Mouse (Mus musculus) spleen, adult 2 months (tissue): Measurements from ENCODE around the gene Sik1. TPM values are rescaled to one million over a fixed set of nuclear protein-coding genes. Genes with fewer than 3 reads are reported as not detected.
A peak's percentile ranks its signal among the peaks of the same experiment; 100 is the strongest.

Experiments used
- DNase-seq, 2 experiments: peaks; one replicate each; pipeline versions ENCODE4 v3.0.0 to v3.0.0-alpha.2; 2012 to 2021; ENCODE audit warnings: low spot score in 2 of 2, low read depth in 1 of 2
- H3K27ac ChIP-seq: fragments of 200-500 bp; 2 replicates; pipeline ENCODE4 v1.5.1; 2012; ENCODE audit warnings: low read length, inconsistent platforms; ENCODE audit not compliant: insufficient read depth
- H3K27me3 ChIP-seq: fragments of 200-500 bp; 2 replicates; pipeline ENCODE4 v1.6.1; 2012; ENCODE audit warnings: mild to moderate bottlenecking, moderate library complexity, low read length, inconsistent platforms; ENCODE audit not compliant: control insufficient read depth, insufficient read depth
- H3K36me3 ChIP-seq: fragments of 200-500 bp; 2 replicates; pipeline ENCODE4 v1.6.1; 2012; ENCODE audit warnings: mild to moderate bottlenecking, low read length, inconsistent platforms; ENCODE audit not compliant: control insufficient read depth, insufficient read depth
- H3K4me1 ChIP-seq: fragments of 200-500 bp; 2 replicates; pipeline ENCODE4 v1.6.1; 2011; ENCODE audit warnings: inconsistent platforms; ENCODE audit not compliant: control insufficient read depth, insufficient read depth, insufficient read length
- H3K4me3 ChIP-seq: fragments of 200-500 bp; 2 replicates; pipeline ENCODE4 v1.5.1; 2011; ENCODE audit warnings: mild to moderate bottlenecking, inconsistent platforms; ENCODE audit not compliant: insufficient read depth, insufficient read length; ENCODE audit errors: extremely low read depth
- CTCF ChIP-seq: fragments of 200-500 bp; IDR thresholded peaks from 2 replicates; pipeline ENCODE4 v1.5.1; 2011; ENCODE audit warnings: mild to moderate bottlenecking, inconsistent platforms; ENCODE audit not compliant: insufficient read depth, insufficient read length, insufficient replicate concordance; ENCODE audit errors: extremely low read depth
- POLR2A ChIP-seq: fragments of 200-500 bp; IDR thresholded peaks from 2 replicates; pipeline ENCODE4 v1.6.1; 2011; ENCODE audit warnings: low read depth, low read length, inconsistent platforms
- WGBS: fragments of 180-500 bp; shearing (Covaris S2); methylation state at CpG from one replicate; pipeline ENCODE4 v1.1.7; 2018; 5-methylcytosine and 5-hydroxymethylcytosine counted together
- polyA plus RNA-seq: library from polyadenylated mRNA; depleted of rRNA; stranded (reverse); fragments of >200 nt; gene quantifications from 2 replicates; pipeline ENCODE4 v1.2.3, GENCODE M21; 2012

Gene Sik1
- polyA plus RNA-seq, 1 experiment = 56.4 TPM

- DNase-seq = peak in 1 of 2 experiments; percentile 1
- Histone ChIP-seq H3K4me3 (no peak overlapping the region), H3K27me3 (no peaks in the 10 kb centered on the region), H3K4me1 (no peaks in the 10 kb centered on the region), H3K27ac (no peak overlapping the region), H3K36me3 (no peaks in the 10 kb centered on the region)
- TF ChIP-seq POLR2A (no peak), CTCF (no peak)
- 74% methylated on average over 10 of the region's 10 CpGs for WGBS
Measured at GRCm38 (mm10) chr17:31863151-31863815, 7.7 kb upstream of the Sik1 start.

- Histone ChIP-seq H3K27me3 (no peaks in the 10 kb centered on the region), H3K27ac (no peak overlapping the region), H3K36me3 (no peaks in the 10 kb centered on the region), H3K4me3 (no peak overlapping the region), H3K4me1 (no peaks in the 10 kb centered on the region)
- DNase-seq = no peak
- TF ChIP-seq POLR2A (no peak), CTCF (no peak)
- 89% methylated on average over 6 of the region's 6 CpGs for WGBS
Measured at GRCm38 (mm10) chr17:31862136-31862535, 6.5 kb upstream of the Sik1 start.

- Histone ChIP-seq H3K27me3 (no peaks in the 10 kb centered on the region), H3K27ac (no peak overlapping the region), H3K4me1 (peaks cover under 1% of the 10 kb centered on the region; the same call in 1 of the 2 replicates), H3K36me3 (no peaks in the 10 kb centered on the region), H3K4me3 (no peak overlapping the region)
- WGBS = 91% methylated on average over 5 of the region's 5 CpGs
- TF ChIP-seq POLR2A (no peak), CTCF (no peak)
- DNase-seq = no peak
Measured at GRCm38 (mm10) chr17:31861661-31862060, 6.1 kb upstream of the Sik1 start.

- peaks cover 7% of the 10 kb centered on the region; the same call in 1 of the 2 replicates for H3K4me1 ChIP-seq
- 87% methylated on average over 8 of the region's 8 CpGs for WGBS
- H3K36me3 ChIP-seq = no peaks in the 10 kb centered on the region
- no peak for TF ChIP-seq CTCF
- TF ChIP-seq POLR2A = no peak
- H3K27ac ChIP-seq = no peak overlapping the region
- H3K4me3 ChIP-seq = no peak overlapping the region
- H3K27me3 ChIP-seq = no peaks in the 10 kb centered on the region
- no peak for DNase-seq
Measured at GRCm38 (mm10) chr17:31860856-31861255, 5.3 kb upstream of the Sik1 start.

- Histone ChIP-seq H3K27me3 (no peaks in the 10 kb centered on the region), H3K27ac (no peak overlapping the region), H3K4me1 (peaks cover 7% of the 10 kb centered on the region; the same call in 1 of the 2 replicates), H3K4me3 (no peak overlapping the region), H3K36me3 (no peaks in the 10 kb centered on the region)
- TF ChIP-seq POLR2A (no peak), CTCF (no peak)
- 52% methylated on average over 2 of the region's 2 CpGs for WGBS
- DNase-seq = no peak
Measured at GRCm38 (mm10) chr17:31859367-31859766, 3.8 kb upstream of the Sik1 start.

- no peak overlapping the region for H3K27ac ChIP-seq
- no peaks in the 10 kb centered on the region for H3K27me3 ChIP-seq
- 95% methylated on average over 2 of the region's 2 CpGs for WGBS
- peaks cover 10% of the 10 kb centered on the region; the same call in 1 of the 2 replicates for H3K4me1 ChIP-seq
- TF ChIP-seq POLR2A (no peak), CTCF (no peak)
- H3K36me3 ChIP-seq = no peaks in the 10 kb centered on the region
- H3K4me3 ChIP-seq = no peak overlapping the region
- no peak for DNase-seq
Measured at GRCm38 (mm10) chr17:31858786-31859185, 3.2 kb upstream of the Sik1 start.

- WGBS = 90% methylated on average over 3 of the region's 3 CpGs
- no peak overlapping the region for H3K27ac ChIP-seq
- peaks cover 10% of the 10 kb centered on the region; the same call in 1 of the 2 replicates for H3K4me1 ChIP-seq
- H3K4me3 ChIP-seq = no peak overlapping the region
- no peaks in the 10 kb centered on the region for H3K36me3 ChIP-seq
- TF ChIP-seq POLR2A (no peak), CTCF (no peak)
- H3K27me3 ChIP-seq = no peaks in the 10 kb centered on the region
- no peak for DNase-seq
Measured at GRCm38 (mm10) chr17:31857903-31858426, 2.4 kb upstream of the Sik1 start.
